Mouse (Mus musculus) ovary, postnatal 10 days (tissue): ENCODE results near the gene Eps8l1.

Experiments
- DNase-seq: peaks from one replicate; pipeline ENCODE4 v3.0.0; 2022; ENCODE audit warnings: low spot score

Eps8l1 gene

DNA sequence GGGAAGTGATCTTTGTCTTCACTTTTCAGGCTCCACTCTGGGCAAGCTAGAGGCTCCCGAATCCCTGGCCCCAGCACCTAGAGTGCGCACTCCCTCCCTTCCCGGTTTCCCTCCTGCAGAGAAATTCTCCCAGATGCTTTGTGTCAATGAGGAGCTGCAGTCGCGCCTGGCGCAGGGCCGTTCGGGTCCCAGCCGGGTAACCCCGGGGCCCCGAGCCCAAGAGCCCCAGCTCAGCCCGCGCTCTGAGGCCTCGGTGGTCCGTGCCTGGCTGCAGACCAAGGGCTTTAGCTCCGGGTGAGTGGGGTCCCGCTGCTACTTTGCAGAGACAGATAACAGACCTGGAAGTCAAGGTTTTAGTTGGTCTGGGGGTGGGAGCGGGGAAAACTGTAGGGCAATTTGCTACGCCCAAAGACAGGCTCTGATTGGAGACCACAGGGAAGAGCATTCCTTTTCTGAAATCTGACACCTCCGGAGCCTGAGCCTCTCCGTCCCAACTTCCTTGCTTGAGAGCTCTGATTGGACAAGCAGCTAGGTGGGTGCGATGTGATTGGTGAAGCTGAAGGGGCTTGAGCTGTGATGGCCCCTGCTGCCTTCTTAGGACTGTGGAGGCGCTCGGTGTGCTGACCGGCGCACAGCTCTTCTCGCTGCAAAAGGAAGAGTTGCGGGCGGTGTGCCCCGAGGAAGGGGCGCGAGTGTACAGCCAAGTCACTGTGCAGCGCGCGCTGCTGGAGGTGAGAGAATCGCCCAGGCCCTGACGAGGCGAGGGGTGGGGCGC, 17.7 kb downstream of the Eps8l1 start:
- DNase-seq = peak; percentile 58

DNA sequence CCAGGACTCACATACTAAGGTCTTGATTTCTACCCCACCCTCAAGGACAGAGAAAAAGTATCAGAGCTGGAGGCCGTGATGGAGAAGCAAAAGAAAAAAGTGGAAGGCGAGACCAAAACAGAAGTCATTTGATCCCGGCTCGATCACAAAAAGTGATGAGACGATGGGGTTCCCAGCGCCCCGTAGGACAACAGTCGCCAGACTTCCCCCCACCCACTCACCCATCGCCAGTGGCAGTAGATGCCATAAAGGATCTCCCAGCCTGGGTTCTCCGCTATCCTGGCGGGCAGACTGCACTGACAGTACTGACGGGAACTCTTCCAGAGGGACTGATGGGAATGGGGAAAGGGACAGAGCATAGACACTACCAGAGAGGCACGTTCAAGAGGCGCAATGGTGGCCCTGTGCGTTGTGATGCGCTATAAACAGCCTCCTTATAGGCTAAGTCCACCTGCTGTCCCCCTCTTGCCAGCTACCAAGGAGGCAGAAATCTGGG, 18.4 kb downstream of the Eps8l1 start:
- no peak for DNase-seq

DNA sequence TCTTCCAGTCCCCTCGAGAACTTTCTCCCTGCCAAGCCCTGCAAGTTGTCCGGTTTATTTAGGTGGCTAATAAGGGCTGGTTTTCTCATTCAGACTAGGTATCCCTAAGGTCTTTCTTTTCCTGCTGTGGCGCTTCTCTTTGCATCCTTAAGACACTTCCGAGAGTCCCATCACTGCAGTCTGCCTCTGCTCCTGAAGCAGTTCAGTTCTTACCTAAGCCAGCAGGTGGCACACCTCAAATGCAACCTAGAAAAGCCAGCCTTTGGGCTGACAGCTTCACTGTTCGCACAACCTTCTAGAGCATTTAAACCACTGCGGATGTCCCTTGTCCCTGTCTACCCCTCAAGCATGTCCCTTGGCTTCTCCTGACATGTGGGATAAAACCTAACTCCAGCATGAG, 19.2 kb downstream of the Eps8l1 start:
- no peak for DNase-seq

DNA sequence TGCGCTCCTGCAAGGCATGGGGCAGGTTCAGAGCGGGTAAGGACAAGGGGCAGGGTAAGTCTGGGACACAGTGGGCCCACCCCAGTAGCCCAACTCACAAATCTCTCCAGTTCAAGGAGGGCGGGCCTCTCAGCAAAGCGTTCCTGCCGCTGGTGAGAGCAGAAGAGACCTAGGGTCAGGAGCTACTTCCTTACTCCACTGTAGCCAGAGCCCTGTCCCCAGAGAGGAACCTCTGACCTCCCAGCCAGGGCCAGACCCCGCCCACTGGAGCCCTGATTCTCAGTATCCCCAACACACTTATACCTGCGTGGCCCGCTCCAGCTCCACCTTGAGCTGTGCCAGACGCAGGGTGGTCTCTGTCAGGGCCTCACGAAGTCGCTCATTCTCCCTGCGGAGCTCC, 21.8 kb downstream of the Eps8l1 start:
- no peak for DNase-seq

DNA sequence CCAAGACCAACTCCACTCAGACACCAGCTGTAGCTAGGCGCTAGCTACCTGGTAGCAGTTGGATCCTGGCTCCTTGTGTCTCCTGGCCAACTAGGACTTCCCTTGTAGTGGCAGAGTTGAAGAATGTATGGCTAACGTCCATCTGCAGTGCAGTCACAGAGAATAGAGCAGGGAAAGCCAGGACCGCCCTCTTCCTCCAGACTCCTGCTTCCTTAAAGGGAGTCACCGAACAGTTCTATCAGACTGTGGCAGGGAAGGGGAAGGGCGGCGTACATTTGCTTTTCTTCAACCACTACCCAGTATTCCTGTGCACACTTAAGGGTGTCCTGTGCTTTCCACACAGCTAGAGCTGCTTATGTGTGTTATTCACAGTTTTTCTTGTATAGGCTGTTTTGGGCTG, 30.8 kb downstream of the Eps8l1 start:
- DNase-seq = no peak

DNA sequence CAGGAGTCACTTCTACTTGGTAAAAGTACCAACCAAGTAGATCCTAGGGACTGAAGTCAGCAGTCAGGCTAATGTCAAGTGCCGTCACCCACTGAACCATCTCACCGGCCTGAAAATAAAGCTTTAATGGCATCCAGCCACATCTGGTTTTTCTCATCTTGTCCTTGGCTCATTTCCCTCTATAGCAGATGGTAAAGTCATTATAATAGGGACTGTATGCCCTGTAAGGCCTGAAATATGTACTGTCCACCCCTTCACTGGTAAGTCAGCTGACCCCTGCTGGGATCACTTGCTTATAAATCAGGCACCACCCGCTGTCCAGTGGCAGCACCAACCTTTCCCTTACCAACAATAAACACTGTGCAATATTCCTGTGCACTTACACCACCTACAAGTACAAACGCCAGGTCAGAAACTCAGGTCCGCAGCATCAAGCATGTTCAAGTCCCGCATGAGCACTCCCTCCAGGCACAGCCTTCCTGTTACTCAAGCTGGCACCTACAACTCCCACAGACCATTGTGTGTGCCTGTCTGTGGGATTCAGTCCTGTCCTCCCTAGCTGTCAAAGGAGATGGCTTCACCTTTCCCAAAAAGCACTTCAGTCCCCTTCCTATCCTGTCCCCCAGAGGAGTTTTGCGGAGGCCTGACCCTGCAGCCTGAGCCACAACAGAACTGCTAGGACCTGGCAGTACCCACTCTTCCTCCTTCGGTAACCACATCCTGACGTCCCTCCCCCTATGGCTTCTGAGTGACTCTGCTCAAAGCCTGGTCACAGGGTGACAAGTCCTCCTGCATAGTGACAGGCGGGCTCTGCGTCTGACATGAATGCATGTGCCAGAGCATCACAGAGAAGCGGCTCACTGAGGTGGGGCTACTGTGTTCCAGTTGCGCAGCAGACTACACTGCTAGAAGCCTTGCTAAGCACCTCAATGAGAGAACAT, 32.1 kb downstream of the Eps8l1 start:
- DNase-seq = no peak

DNA sequence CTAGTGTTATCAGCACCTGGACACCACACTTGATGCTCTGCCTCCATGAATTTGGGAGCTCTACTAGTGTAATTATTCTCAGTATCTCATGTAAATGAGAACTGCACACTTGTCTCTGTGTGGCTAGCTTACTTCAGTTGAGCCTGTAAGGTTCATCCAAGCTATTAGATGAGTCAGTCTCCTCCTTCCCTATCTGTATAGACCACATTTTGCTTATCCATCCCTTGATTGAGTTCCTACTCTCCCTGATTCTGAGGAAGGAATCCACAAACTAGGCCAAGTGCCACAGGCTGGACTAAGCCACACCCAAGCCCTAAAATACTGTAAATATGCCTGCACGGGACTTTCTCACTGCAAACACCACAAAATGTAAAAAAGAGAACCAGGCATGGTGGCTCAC, 33.5 kb downstream of the Eps8l1 start:
- no peak for DNase-seq

DNA sequence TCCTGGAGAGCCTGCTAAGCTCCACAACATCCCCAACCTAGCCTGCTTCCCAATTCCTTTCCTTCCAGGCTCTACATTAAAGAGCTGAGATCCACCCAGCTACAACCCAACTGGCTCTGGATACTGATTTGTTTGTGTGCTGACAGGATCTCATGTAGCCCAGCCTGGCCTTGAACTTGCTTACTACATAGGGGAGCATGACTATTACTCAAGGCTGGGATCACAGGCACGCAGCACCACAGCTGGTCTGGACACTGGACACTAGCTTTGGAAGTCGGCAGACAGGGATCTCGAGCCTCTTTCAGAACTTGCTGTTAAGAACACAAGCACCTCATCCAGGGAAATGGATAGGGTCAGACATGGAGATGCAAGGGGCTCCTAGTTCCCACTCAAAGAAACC, 36.0 kb downstream of the Eps8l1 start:
- DNase-seq = no peak

DNA sequence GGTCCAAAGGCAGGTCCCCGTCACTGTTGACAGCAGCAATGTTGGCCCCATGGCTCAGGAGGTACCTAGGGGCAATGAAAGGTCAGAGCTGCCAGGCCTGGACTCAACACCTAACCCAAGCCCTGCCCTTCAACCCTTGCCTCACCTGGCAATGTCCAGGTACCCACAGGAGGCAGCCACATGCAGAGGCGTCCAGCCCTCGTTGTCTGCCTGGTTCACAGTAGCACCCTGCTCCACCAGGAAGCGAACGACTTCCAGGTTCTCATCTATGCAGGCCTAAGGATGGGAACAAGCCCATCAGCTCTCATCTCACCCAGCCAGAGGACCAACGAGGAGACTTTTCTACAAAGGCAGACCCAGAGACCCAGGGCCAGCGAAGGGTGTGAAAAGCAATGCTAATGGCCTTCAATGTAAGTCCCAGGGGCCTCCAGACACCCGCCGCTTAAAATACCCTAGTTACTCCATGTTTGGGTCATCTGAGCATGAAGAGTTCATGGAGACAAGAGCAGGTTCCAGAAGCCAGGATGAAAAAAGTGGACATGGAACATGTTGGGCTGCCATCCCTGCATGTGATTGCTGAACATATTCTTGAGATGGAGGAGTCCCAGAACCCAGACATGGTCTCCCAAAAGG, 36.9 kb downstream of the Eps8l1 start:
- DNase-seq = no peak

DNA sequence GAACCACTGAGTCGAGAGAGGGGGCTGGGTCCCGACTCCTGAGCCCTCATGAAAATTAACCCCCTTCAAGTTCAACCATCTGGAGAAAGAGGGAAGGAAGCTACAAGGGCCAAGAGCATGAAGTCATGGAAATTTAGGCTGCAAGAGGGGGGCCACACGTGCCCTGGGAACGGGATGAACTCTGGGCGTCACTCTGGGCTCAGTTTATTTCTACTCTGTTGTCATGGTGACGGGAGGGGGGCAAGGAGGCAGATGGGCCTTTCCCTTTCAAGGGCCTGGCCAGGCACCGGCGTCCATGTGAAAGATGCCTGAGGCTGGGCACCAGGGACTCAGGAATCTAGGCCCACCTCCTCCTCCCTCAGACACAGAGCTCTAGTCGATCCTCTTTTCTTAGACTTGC, 37.8 kb downstream of the Eps8l1 start:
- DNase-seq = no peak

DNA sequence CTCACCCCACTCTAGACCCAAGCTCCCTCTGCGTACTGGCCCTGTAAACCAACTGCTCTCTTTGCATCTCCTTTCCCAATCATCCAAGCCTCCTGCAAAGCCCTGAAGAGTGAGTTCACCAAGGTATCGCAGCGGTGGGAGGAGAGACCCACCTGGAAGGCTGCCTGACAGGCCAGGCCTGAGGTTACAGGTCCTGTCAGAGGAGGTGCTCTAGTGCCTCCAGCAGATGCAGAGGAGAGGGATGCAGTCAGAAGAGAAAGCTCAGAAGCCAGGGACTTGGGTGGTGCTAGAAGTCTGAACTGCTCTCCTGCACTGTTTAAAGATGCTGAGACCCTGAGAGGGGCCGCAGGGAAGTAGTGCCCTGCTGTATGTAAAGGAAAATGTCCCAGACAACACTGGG, 38.6 kb downstream of the Eps8l1 start:
- DNase-seq = no peak

DNA sequence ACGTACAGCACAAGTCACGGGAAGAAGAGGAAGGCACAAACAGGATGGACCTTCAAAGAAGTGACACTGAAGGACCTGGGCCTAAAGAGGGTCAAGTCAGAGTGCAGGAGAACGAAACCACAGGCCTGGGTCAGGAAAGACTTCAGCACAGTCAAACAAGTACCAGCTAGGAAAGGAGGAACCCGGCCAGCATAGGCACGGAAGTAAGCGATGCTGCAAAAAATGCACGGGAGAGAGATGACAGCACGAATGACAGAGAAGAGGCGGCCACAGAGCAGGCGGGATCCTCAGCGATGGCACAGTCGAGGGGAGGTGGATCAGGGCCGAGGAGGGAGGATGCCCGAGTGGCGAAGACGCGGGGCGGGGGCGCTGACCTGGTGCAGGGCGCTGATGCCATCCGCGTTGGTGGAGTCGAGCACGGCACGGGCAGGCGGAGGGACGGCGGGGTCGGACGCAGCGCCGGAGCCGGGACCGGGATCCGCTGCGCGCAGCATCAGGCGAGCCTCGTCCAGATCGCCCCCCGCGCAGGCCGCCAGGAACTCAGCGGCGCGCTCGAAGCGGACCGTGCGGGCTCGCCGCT, 40.5 kb downstream of the Eps8l1 start:
- DNase-seq = no peak

DNA sequence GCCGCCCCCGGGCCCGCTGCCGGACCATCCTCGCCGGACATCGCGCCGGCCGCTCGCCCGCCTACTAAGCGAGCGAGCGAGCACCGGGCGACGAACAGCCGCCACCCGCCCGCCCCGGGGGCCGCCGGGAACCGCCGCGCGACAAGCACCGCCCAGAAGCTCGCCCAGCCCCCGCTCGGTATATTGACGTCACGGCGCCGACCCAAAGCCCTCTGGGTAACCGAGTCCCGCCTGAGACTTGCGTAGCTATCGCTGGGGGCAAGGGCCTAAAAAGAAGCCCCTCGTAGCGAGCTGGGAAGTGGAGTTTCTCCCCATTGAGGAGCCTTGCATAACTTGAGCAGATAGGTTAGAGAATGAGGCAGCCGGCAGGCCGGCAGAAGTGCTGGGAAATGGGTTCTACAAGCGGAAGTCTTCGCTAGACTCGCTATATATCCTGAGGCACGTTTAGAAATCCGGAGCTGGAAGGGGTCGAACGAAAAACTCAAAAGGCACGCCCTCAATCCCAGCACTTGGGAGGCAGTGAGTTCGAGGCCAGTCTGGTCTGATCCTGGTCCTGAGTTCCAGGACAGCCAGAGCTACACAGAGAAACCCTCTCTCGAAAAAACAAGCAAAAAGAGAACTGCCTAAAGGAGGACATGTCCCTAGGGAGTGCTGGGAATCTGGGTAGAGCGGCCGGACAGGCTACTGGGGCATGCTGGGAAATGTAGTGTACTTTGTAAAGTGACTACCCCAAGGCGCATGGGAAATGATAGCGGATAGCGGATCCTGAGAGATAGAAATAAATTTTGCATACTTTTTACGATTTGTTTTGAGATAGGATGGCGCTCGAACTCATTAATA, 41.3 kb downstream of the Eps8l1 start, which contains the start of gene Ppp1r12c:
TSS of gene Ppp1r12c (minus strand) at position 123 of the 840 bp plus-strand sequence.
- DNase-seq = peak; percentile 93

DNA sequence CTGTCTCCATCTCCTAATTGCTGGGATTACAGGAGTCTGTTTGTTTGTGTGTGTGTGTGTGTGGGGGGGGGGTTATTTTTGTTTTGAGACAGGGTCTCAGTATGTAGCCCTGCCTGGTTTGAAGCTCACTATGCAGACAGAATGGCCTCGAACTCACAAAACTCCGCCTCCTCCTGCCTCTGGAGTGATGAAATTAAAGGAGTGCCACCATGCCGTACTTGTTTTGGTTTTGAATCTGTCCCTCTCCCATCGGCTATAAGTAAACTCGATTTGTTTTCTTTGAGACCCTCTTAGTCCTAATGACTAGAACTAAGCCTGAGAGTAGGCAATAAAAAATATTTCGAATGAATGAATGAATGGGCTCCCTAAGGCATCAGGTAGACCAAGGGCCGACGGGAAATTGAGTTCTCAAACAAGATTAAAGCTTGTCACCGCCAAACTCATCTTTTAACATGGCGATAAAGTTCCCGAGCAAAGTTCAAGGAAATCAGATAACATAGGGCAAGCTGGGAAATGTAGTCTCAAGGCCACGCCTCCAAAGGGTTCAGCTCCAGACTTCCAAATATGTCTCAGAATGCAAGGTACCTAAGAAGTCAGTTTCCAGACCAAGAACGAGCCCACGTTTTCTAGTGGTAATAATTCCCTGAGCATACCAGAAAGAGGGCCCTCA, 42.1 kb downstream of the Eps8l1 start:
- no peak for DNase-seq

DNA sequence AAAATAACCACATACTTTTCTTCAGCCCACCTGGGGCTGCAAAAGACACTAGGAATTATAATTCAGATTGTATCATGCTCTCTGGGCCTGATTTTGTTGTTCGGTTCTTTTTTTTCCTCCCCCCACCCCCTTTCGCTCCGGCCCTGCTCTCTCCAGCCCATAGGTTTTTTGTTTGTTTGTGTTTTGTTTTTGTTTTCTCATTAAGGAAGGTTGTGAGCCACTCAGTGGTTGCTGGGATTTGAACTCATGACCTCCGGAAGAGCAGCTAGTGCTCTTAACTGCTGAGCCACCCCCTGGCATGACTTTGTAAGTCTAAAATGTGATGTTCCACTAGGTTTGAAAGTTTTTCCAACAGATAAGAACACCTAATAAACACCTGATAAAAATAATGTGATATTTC, 42.6 kb downstream of the Eps8l1 start:
- no peak for DNase-seq

DNA sequence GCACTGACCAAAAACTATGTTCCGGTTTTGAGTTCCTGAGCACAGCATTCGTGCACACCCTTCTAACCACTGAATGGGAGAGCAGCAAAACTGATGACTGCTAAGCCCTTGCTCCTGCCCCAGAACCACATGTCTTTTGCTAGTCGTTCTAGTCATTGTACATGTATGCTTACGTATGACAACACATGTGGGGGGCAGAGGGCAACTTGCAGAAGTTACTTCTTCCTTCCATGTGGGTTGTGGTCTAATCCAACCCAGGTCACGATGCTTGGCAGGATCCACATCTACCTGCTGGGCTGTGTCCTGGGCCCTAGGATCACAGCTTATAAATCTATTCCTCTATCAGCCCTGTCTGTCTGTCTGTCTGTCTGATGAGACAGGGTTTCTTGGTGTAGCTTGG, 43.4 kb downstream of the Eps8l1 start:
- no peak for DNase-seq

DNA sequence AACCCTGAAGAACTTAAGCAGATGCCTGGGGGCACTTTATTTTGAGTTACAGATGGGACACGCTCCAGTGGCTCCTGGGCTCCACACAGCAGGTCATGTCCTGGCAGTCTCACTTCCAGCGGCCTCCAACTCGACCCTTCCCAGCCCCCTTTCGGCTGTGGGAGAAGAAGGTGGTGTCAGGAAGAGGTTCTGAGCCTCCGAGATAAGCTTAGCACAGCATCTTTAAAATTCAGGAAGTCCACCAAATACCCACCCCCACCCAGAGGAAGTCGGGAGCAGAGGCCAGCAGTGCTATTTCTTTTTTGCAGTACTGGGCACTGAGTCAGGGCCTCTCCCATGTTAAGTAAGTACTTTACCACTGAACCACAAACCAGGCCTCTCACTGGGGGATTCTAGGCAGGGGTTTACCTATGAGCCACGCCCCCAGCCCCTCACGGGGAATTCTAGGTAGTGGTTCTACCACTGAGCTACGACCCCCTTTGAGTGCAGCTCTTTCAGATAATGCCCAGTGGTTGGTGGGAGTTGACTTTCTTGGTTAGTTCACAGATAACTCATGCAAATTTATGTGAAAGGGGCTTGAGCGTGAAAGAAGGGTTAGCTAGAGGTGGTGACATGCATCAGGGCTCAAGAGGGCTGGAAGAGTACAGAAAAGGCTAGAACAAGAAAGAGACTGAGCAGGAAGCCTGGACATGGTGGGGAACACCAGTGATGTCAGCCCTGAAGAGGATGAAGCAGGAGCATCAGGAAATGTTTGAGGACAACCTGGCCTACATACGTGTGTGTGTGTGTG, 44.4 kb downstream of the Eps8l1 start:
- no peak for DNase-seq

DNA sequence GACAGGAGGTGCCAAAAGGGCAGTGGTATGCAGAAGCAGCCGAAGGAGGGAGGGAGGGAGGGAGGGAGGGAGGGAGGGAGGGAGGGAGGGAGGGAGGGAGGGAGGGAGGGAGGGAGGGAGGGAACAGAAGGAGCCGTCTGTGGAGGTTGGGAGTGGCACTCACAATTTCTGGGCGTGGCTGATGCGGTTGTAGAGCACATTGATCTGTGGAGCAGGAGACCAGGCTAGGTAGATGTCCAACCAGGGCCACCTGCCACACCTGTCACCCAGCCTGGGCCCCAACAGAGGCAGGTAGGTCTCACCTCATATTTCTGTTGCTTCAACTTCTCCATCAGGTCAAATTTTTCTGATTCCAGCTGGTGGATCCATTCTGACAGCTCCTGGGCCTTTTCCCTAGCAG, 46.7 kb downstream of the Eps8l1 start:
- DNase-seq = no peak

DNA sequence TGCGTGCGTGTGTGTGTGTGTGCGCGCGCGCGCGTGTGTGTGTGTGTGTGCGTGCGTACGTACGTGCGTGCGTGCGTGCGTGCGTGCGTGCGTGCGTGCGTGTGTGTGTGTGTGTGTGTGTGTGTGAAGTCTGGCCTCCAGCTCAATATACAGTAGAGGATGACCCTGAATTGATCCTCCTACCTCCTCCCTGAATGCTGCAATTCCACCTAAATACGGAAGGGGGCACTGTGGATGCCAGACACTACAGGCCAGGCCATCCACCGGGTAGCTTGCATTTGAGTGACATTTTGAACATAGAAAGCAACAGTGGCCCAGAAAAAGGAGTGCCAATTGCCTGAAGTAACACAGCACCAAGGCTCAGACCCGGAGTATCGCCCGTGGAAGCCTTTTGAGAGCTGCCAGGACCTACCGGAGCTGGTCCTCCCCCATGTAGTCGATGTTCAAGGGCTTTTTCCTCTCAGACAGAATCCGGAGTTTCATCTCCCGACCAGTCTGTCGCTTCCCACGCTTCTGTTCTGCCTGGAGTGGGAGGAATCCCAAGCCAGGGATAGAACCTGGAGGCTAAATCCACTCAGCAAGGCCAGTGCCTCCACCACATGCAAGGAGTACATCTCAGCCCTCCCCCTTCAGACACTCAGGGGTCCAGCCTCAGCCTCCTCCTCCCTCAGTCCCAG, 47.7 kb downstream of the Eps8l1 start:
- no peak for DNase-seq
